Mouse (Mus musculus) inflammation-experienced regulatory T-cells, adult 6 months (primary cell): ENCODE results near the gene Gm5965. TPM values are rescaled to one million over a fixed set of nuclear protein-coding genes. Genes with fewer than 3 reads are reported as not detected.
"Not testable (repeated sequence)": the region's sequence is repeated elsewhere in the genome, so short reads cannot be mapped to it uniquely, and the experiment has no call there.

Source experiments
- ATAC-seq: one replicate; pipeline ENCODE4 v1.8.0; 2017
- polyA plus RNA-seq, 3 experiments: library from polyadenylated mRNA; unstranded; fragments of 100-300 nt; shearing (Covaris generic); gene quantifications; one replicate each; pipeline ENCODE4 v1.2.1; 2017

Gm5965 gene
- polyA plus RNA-seq, result not detected

GRCm38 (mm10) chr16:88777596-88777995 lies at the start of gene Gm5965:
Gene Gm5965, plus strand, starts transcription at chr16:88777896.
- no peak for ATAC-seq

GRCm38 (mm10) chr16:88728812-88729275 lies 48.9 kb upstream of the Gm5965 start, which contains the start of gene Krtap13-1:
Gene Krtap13-1, plus strand, starts transcription at chr16:88728862.
- no peak for ATAC-seq

- ATAC-seq, result no peak
These were observed 42.3 kb upstream of the Gm5965 start for GRCm38 (mm10) chr16:88735391-88735790.

- no peak for ATAC-seq
These were observed 32.9 kb upstream of the Gm5965 start for GRCm38 (mm10) chr16:88744750-88745340.

GRCm38 (mm10) chr16:88747943-88748342 lies 29.8 kb upstream of the Gm5965 start:
- no peak for ATAC-seq

- ATAC-seq, result not testable (repeated sequence)
These were observed 26.2 kb upstream of the Gm5965 start, which contains the start of gene Krtap13 for GRCm38 (mm10) chr16:88751535-88751934. Gene Krtap13, minus strand, starts transcription at chr16:88751635.

- ATAC-seq, result not testable (repeated sequence)
These were observed 19.1 kb upstream of the Gm5965 start, which contains the start of gene 2310034C09Rik for GRCm38 (mm10) chr16:88758547-88758946. Gene 2310034C09Rik, plus strand, starts transcription at chr16:88758847.

GRCm38 (mm10) chr16:88774106-88774505 lies 3.6 kb upstream of the Gm5965 start, which contains the start of gene 2310057N15Rik:
Gene 2310057N15Rik, minus strand, starts transcription at chr16:88774206.
- ATAC-seq, result no peak

GRCm38 (mm10) chr16:88786786-88787185 lies 9.1 kb downstream of the Gm5965 start:
- no peak for ATAC-seq

- no peak for ATAC-seq
These were observed 34.1 kb downstream of the Gm5965 start, which contains the start of gene Gm20741 for GRCm38 (mm10) chr16:88811827-88812226. Gene Gm20741, minus strand, starts transcription at chr16:88812220.

GRCm38 (mm10) chr16:88820066-88820465 lies 42.4 kb downstream of the Gm5965 start, which contains the start of gene Krtap15:
Gene Krtap15, plus strand, starts transcription at chr16:88820215.
- ATAC-seq, result no peak

GRCm38 (mm10) chr16:88823736-88824135 lies 46.0 kb downstream of the Gm5965 start:
- ATAC-seq, result no peak

GRCm38 (mm10) chr16:88826095-88826652 lies 48.5 kb downstream of the Gm5965 start, which contains the start of gene Krtap14:
Gene Krtap14, minus strand, starts transcription at chr16:88826145.
- ATAC-seq, result no peak

- no peak for ATAC-seq
These were observed 49.3 kb downstream of the Gm5965 start for GRCm38 (mm10) chr16:88826978-88827377.

Other genes with a start within 250 kb of the Gm5965 start
- not detected for gene Cldn8, start 214.7 kb upstream of the Gm5965 start, polyA plus RNA-seq
- gene Krtap24-1, start 165.6 kb upstream of the Gm5965 start, polyA plus RNA-seq, result not detected
- gene 2310079G19Rik, start 150.2 kb upstream of the Gm5965 start, polyA plus RNA-seq, result not detected
- gene Krtap26-1, start 130.1 kb upstream of the Gm5965 start, polyA plus RNA-seq, result not detected
- not detected for gene Krtap27-1, start 106.2 kb upstream of the Gm5965 start, polyA plus RNA-seq
- gene 2310061N02Rik, start 69.9 kb upstream of the Gm5965 start, polyA plus RNA-seq, result not detected
- not detected for gene Krtap13-1, start 49.0 kb upstream of the Gm5965 start, polyA plus RNA-seq
- not detected for gene Krtap13, start 26.3 kb upstream of the Gm5965 start, polyA plus RNA-seq
- gene 2310034C09Rik, start 19.0 kb upstream of the Gm5965 start, polyA plus RNA-seq, result not detected
- gene 2310057N15Rik, start 3.7 kb upstream of the Gm5965 start, polyA plus RNA-seq, result not detected
- gene Gm20741, start 34.3 kb downstream of the Gm5965 start, polyA plus RNA-seq, result not detected
- gene Krtap15, start 42.3 kb downstream of the Gm5965 start, polyA plus RNA-seq, result not detected
- gene Krtap14, start 48.2 kb downstream of the Gm5965 start, polyA plus RNA-seq, result not detected
- not detected for gene Krtap19-1, start 91.5 kb downstream of the Gm5965 start, polyA plus RNA-seq
- not detected for gene Krtap19-2, start 96.4 kb downstream of the Gm5965 start, polyA plus RNA-seq
- gene Krtap19-3, start 100.1 kb downstream of the Gm5965 start, polyA plus RNA-seq, result not detected
- gene Krtap19-4, start 107.2 kb downstream of the Gm5965 start, polyA plus RNA-seq, result not detected
- not detected for gene Krtap19-5, start 118.6 kb downstream of the Gm5965 start, polyA plus RNA-seq
- gene Krtap19-9b, start 154.4 kb downstream of the Gm5965 start, polyA plus RNA-seq, result not detected
- gene Krtap16-3, start 185.0 kb downstream of the Gm5965 start, polyA plus RNA-seq, result not detected
- gene Krtap22-2, start 232.9 kb downstream of the Gm5965 start, polyA plus RNA-seq, result not detected
- gene Gm10229, start 237.4 kb downstream of the Gm5965 start, polyA plus RNA-seq, result not detected